Mouse (Mus musculus) MEL-GATA-1-ER (cell line): ENCODE results near the gene Trim66.

Experiments used
- DNase-seq: peaks from one replicate; pipeline ENCODE4 v3.0.0-alpha.2; 2012; ENCODE audit warnings: low read depth; ENCODE audit errors: extremely low read depth

The Trim66 gene

DNA sequence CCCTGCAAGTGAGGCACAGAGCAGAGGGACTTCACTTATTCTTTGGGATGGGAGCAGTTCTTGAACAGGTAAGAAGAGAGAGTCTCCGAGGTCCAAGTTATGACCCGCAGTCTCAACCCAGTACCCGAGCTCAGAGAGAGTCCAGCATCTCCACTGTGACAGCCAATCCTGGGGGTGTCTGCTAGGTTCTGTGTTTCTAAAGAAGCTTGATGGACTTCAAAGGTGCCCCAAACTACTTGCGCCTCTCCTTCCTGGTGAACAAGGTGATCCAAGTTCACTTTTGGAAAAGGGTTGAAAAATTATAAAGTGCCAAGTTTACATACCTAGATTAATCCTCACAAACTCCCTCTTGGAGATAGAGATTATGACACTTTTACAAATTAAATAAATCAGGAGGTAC is at the start of gene Trim66:
TSS of gene Trim66 (minus strand) at position 101 of the 400 bp plus-strand sequence.
- no peak for DNase-seq

DNA sequence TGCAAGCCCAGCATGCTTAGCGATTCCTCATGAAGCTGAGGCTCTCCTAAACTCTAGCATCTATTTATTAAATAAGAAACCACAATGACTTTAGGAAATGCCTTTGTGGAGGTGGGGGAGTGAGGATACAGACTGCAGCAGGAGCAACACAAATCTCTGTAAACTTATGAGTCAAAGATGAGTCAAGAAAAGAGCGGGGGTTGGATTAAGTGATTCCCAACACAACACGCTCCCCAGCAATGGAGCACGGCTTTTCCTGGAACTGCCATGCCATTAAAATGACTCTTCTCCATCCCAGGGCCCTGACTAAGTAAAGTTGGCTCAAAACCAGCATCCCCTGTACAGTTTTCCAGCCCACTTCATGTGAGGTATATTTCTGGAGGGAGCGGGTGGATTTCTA is 38.8 kb upstream of the Trim66 start:
- no peak for DNase-seq

DNA sequence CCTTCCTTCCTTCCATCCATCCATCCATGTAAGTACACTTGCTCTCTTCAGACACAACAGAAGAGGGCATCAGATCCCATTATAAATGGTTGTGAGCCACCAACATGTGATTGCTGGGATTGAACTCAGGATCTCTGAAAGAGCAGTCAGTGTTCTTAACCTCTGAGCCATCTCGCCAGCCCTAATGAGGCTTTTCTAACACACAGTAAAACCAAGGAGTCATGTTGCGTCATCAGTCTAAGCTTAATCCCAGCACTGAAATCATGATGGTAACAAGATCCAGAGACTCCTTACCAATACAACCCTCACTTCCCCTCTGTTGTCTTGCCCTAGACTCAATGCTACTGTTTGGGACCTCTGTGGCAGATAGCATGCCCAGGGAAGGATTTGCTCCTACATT is 38.3 kb upstream of the Trim66 start:
- no peak for DNase-seq

- no peak for DNase-seq
These were observed 37.5 kb upstream of the Trim66 start for GRCm38 (mm10) chr7:109545255-109545993.

DNA sequence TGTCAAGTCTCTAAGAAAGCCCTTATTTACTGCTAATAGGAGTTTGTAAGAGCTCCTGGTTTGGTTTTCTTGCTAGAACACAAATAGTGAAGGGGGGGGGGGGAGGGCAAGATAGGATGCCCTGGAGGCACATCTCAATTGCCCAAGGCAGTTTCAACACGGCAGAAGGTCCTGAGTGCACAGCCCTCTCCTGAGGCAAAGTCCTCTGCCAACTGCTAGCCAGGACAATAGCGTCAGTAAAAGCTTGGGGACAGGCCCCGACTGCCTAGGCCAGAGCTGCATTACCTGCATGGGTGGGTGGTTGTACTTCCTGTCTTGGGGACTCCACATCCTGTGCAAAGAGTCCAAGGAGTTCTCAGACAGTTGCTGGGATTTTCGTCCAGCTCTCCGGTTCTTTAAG is 36.9 kb upstream of the Trim66 start:
- no peak for DNase-seq

DNA sequence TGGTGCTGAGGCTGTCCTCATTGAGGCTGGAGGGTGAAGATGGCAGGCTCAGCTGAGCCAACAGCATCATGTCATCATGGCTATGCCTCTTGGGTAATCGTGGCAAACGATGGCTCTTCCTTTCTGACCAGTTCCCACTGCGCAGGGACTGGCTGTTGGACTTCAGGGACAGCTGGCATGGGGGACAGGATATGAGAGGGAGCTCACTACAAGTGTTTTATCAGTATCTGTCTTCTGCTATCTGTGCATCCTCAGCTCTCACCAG is 34.4 kb upstream of the Trim66 start:
- no peak for DNase-seq

DNA sequence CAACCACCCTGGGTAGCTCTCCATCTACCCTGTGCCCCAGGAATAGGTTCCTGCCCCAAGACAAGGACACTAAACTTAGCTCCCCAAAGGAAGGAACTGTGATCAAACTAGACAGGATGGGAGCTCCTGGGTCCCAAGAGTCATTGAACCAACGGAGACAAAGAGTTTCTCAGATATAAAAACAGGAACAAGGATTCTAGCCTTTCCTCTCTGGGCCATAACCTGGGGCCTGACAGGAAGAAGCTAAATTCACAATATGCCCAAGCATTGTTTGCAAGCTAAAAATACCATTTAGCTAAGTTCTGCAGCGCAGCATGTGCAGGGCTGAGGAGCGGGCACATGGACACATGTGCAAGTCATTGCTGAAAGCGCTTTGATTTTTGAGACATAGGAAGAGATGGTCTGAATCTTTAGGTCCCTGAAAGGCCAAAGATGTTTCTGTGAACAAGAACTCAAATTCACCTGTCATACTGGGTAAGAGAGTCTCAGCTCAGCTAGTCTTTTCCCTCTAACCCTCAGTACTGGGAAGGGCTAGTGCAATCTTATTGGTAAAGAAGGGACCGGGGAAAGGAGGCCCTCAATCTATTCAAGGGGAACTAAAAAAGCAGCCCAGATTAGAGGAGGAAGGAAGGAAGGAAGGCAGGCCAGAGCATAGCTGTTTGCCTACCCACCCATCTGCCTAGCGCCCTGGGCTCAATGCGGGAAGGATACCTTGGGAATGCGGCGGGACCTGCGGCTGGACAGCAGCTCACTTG is 33.9 kb upstream of the Trim66 start:
- DNase-seq = no peak

GRCm38 (mm10) chr7:109540902-109541301 is 33.0 kb upstream of the Trim66 start:
- DNase-seq = no peak

- no peak for DNase-seq
These were observed 28.6 kb upstream of the Trim66 start for GRCm38 (mm10) chr7:109536451-109536946.

- no peak for DNase-seq
These were observed 27.0 kb upstream of the Trim66 start for GRCm38 (mm10) chr7:109534921-109535320.

DNA sequence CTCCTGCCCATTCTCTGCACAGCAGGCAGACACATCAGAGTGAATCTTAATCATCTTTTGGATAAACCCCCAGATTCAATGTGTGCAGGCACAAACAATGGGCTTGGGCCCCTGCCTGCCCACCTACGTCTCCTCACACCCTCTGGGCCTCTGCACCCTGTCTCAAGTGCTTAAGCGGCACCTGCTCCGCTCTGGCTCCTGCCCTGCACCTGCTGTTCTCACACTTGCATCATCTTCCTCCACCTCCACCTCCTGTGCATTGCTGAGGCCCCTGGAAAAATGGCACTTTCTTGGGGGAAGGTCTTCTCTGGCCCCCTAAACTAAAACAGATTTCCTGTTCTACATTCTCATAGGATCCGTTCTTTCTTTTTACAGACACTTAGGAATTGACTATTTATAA is 26.0 kb upstream of the Trim66 start:
- DNase-seq = no peak

GRCm38 (mm10) chr7:109533129-109533528 is 25.2 kb upstream of the Trim66 start:
- no peak for DNase-seq

GRCm38 (mm10) chr7:109532691-109533090 is 24.8 kb upstream of the Trim66 start:
- no peak for DNase-seq

GRCm38 (mm10) chr7:109531501-109531900 is 23.6 kb upstream of the Trim66 start:
- DNase-seq = no peak

GRCm38 (mm10) chr7:109529741-109530140 is 21.8 kb upstream of the Trim66 start:
- no peak for DNase-seq

DNA sequence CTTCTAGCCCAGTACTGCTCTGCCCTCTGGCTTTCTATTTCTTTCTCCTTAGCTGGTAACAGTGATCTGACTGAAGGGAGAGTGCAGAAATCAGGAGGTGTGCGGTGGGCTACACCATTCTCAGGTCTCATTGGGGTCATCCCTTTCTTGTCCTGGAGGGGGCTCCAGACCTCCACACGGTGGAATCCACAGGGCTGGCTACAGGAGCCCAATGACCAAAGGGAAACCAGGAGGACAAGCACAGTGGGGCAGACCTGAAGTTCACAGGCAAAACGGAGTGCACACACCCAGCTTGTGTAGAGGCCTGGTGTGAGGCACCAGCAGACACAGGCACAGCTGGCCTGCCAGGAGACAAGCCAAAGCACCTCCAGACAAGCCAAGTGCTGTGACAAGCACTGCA is 20.4 kb upstream of the Trim66 start:
- no peak for DNase-seq

GRCm38 (mm10) chr7:109527536-109527935 is 19.6 kb upstream of the Trim66 start:
- no peak for DNase-seq

- DNase-seq = no peak
These were observed 18.1 kb upstream of the Trim66 start for GRCm38 (mm10) chr7:109525740-109526663.

DNA sequence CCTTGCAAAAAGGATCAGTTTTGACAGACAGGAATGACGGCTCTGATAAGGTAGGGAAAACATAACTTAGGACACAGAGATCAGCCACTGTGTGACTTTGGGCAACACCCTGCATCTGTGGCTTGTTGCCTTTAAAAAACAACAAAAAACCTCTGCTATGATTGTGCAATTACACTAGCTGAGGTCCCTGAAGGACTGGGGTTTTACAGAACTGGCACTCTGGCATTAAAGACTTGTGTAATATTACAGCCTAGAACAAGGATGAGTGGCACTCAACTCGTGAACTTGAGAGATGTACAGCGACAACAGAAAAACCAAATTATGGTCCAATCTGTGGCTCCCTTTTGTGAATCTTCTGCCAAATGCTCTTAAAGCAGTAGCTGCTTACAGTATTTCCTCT is 16.8 kb upstream of the Trim66 start:
- DNase-seq = no peak

GRCm38 (mm10) chr7:109524442-109524744 is 16.5 kb upstream of the Trim66 start:
- DNase-seq = no peak

DNA sequence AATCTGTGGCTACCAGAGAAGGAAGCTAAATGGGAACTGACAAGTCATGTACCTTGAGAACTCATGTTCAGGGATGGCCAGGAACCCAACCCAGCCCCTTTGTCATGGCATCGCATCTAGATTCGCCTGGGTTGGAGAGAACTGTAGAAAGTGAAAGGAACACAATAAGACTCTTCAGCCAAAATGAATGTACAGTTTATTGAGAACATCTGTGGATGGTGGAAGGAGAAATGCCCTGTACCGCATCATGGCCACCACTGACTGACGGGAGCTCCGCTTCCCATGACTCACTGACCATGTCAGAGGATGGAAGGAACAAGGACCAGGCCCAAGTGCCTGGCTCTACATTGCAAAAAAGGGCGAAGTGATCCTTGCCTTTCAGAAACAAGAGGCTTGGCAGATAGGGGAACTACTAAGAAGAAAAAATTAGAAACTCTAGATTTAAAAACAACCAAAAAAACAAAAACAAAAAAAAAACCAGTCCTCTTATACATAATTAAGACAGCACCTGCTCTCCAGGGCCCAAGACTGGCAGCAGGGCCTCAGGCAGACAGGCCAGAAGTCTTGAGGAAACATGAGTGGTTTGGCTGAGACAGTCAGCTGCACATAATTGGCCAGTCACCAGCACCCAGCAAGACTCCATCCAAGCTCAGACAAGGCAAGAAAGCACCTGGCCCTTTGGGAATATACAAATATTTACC is 16.0 kb upstream of the Trim66 start:
- DNase-seq = no peak
